In the genomic region with DNA sequence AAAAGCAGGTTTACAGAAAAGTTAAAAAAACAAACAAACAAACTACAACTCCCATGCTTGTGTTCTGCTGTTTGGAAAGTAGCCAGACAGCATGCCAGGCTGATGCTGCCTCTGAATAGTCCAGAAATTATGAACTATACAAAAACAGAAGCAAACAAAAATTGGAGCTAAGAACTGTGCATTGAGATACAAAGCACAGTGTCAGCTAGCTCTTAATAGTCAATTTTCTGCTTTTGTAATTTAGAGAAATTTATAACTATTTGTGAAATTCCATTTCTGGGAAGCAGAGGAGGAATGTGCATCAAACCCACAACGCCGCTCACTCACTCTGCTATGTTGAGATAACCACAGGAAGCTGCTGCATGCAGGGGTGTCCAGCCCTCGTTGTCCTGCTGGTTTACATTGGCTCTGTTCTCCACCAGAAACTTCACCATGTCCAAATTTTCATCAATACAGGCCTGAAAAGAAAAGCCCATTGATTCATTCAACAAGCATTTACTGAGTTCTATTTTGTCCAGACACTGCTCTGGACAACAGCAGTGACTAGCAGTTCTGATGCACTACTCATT, we compare ENCODE assay signal across 17 mouse cellular contexts. TPM values are rescaled to one million over a fixed set of nuclear protein-coding genes. Genes with fewer than 3 reads are reported as not detected.
DNase-seq lines count a peak whose midpoint lies in the region; ATAC-seq and TF ChIP-seq lines count a peak whose summit lies in the region.
"Had no signal": no experiment of that assay in that cellular context is flagged by ENCODE, and none has a peak within 500 bp of the region (broad histone marks: within the 10 kb centered on the region; RNA-seq: fewer than 3 reads in every experiment).

No protein-coding gene starts in this region.

- ATAC-seq in kidney, embryonic 15.5 days (replicated peaks; ENCODE audit: low FRiP score): no peak
- ATAC-seq: forebrain, embryonic 16.5 days; midbrain, embryonic 16.5 days had no signal

- H3K4me1 ChIP-seq in heart, embryonic 10.5 days: peaks cover 22% of the 10 kb centered on the region; the same call in 1 of the 2 replicates
- no peaks in the 10 kb centered on the region for H3K4me1 ChIP-seq in kidney, adult 2 months (ENCODE audit: control insufficient read depth, insufficient read depth, low read length)
- H3K4me1 ChIP-seq in kidney, embryonic 15.5 days: no peaks in the 10 kb centered on the region
- no peaks in the 10 kb centered on the region for H3K4me1 ChIP-seq in lung, adult 2 months (ENCODE audit: control insufficient read depth, insufficient read depth, low read length)
- H3K4me1 ChIP-seq: hindbrain, embryonic 10.5 days had no signal

- WGBS in heart, embryonic 10.5 days: 27% methylated on average over 3 of the region's 3 CpGs
- WGBS in kidney, adult 2 months: 56% methylated on average over 3 of the region's 3 CpGs
- 59% methylated on average over 3 of the region's 3 CpGs for WGBS in kidney, embryonic 15.5 days
- WGBS in lung, adult 2 months: 52% methylated on average over 3 of the region's 3 CpGs

- no peak overlapping the region for H3K4me2 ChIP-seq in kidney, embryonic 15.5 days
- peak overlapping the region; percentile 69 for H3K4me2 ChIP-seq in myocyte (ENCODE audit: low read depth)

- H3K36me3 ChIP-seq in heart, embryonic 10.5 days: no peaks in the 10 kb centered on the region; the same call in 1 of the 2 replicates
- no peaks in the 10 kb centered on the region for H3K36me3 ChIP-seq in kidney, adult 2 months (ENCODE audit: control insufficient read depth, insufficient read depth, low read length)
- H3K36me3 ChIP-seq in kidney, embryonic 15.5 days: no peaks in the 10 kb centered on the region
- no peaks in the 10 kb centered on the region for H3K36me3 ChIP-seq in myocyte (ENCODE audit: control insufficient read depth, insufficient read depth)
- H3K36me3 ChIP-seq: hindbrain, embryonic 10.5 days had no signal

- no peak overlapping the region for H3K4me3 ChIP-seq in heart, embryonic 10.5 days
- no peak overlapping the region for H3K4me3 ChIP-seq in kidney, adult 2 months (ENCODE audit: insufficient read depth, low read depth, low read length)
- no peak overlapping the region for H3K4me3 ChIP-seq in kidney, embryonic 15.5 days (replicated peaks)
- H3K4me3 ChIP-seq in lung, adult 2 months (replicated peaks; ENCODE audit: extremely low read depth, low read depth, low read length): no peak overlapping the region
- H3K4me3 ChIP-seq in myocyte: no peak overlapping the region
- H3K4me3 ChIP-seq: hindbrain, embryonic 10.5 days had no signal

- TF ChIP-seq CTCF in kidney, adult 2 months (conservative IDR thresholded peaks at IDR 0.05; ENCODE audit: insufficient read depth, insufficient read length, low read depth, low read length): no peak
- TF ChIP-seq CTCF in lung, adult 2 months (IDR thresholded peaks at IDR 0.05; ENCODE audit: insufficient read depth, low read length): no peak

- no peaks in the 10 kb centered on the region for H3K27me3 ChIP-seq in heart, embryonic 10.5 days (ENCODE audit: insufficient read depth, poor library complexity, severe bottlenecking)
- no peaks in the 10 kb centered on the region for H3K27me3 ChIP-seq in kidney, adult 2 months (replicated peaks; ENCODE audit: control insufficient read depth, insufficient read depth, low read length)
- H3K27me3 ChIP-seq in kidney, embryonic 15.5 days: no peaks in the 10 kb centered on the region
- no peaks in the 10 kb centered on the region for H3K27me3 ChIP-seq in myocyte (ENCODE audit: control insufficient read depth, insufficient read depth, insufficient read length)

- 0 out of 2 replicates have a peak overlapping the region, but pooled peaks have one; percentile 16 for H3K27ac ChIP-seq in heart, embryonic 10.5 days
- H3K27ac ChIP-seq in kidney, adult 2 months (ENCODE audit: insufficient read depth, low read depth, low read length): no peak overlapping the region
- no peak overlapping the region for H3K27ac ChIP-seq in kidney, embryonic 15.5 days
- H3K27ac ChIP-seq: hindbrain, embryonic 10.5 days had no signal

- H3K9me3 ChIP-seq in heart, embryonic 10.5 days: no peaks in the 10 kb centered on the region
- no peaks in the 10 kb centered on the region for H3K9me3 ChIP-seq in kidney, embryonic 15.5 days (replicated peaks)
- H3K9me3 ChIP-seq: G1E; hindbrain, embryonic 10.5 days had no signal

- TF ChIP-seq POLR2A in kidney, adult 2 months (IDR thresholded peaks at IDR 0.05; ENCODE audit: low read depth, low read length): no peak
- no peak for TF ChIP-seq POLR2A in lung, adult 2 months (IDR thresholded peaks at IDR 0.05; ENCODE audit: borderline replicate concordance, extremely low read depth, low read depth, low read length)
- TF ChIP-seq POLR2A in myocyte (IDR thresholded peaks at IDR 0.05; ENCODE audit: insufficient read length, low read depth): no peak

- no peak overlapping the region for H3K9ac ChIP-seq in kidney, embryonic 15.5 days

- H3ac ChIP-seq in myocyte (ENCODE audit: control insufficient read depth, insufficient read length): no peak overlapping the region

- peaks cover 10% of the 10 kb centered on the region for H3K79me2 ChIP-seq in myocyte (ENCODE audit: control insufficient read depth, insufficient read depth)

- no peak for DNase-seq in heart, embryonic 10.5 days (ENCODE audit: low spot score)
- no peak for DNase-seq in heart, adult 9 months (ENCODE audit: low spot score in 2 of 2)
- DNase-seq in kidney, adult 2 months: peak; percentile 31
- peak; percentile 6 for DNase-seq in lung, postnatal 10 days
- no peak for DNase-seq in lung, adult 2 months
- no peak for DNase-seq in thymus, postnatal 4 days
- DNase-seq: adrenal gland, postnatal 14 days; cerebellum, adult 9-11 months; gastrocnemius, postnatal 14 days; lung, adult 18-20 months; thymus, postnatal 36 days had no signal

TF ChIP-seq in myocyte, 11 proteins besides CTCF, POLR2A, EP300 and RAD21:
- peak in 1 of 3 experiments; percentile 12 for TF ChIP-seq MYOG (IDR thresholded peaks at IDR 0.05; ENCODE audit: control insufficient read depth in 1 of 3, insufficient read depth in 1 of 3, insufficient read length in 2 of 3, low read depth in 2 of 3)
- TF ChIP-seq MYOD1 (IDR thresholded peaks at IDR 0.05; ENCODE audit: control insufficient read depth in 1 of 3, insufficient read length in 2 of 3, low read depth in 2 of 3): no peak
- TF ChIP-seq E2F4 (IDR thresholded peaks at IDR 0.05; ENCODE audit: insufficient read depth): no peak
TF ChIP-seq in myocyte: peak in this region for 1.

RNA-seq across cellular contexts. Expression of a gene that starts 53.6 kb away (rescaled TPM):
- polyA plus RNA-seq in heart, embryonic 10.5 days (2016; fragmentation: Nextera tagmentation; extraction: Ambion mirVana): 15.2 and 24.5 TPM in 2 replicates
- polyA plus RNA-seq in kidney, adult 2 months (2012; rRNA removed): 5.6 and 5.8 TPM in 2 replicates
- 5.2 and 6.7 TPM in 2 replicates for polyA plus RNA-seq in kidney, embryonic 15.5 days (2015; fragmentation: Nextera tagmentation; extraction: Ambion mirVana)
- polyA plus RNA-seq in lung, adult 2 months (2012; rRNA removed): 10.9 and 18.6 TPM in 2 replicates
- polyA plus RNA-seq in myocyte (2012; fragmentation: generic; extraction: Trizol): 4.4 TPM

Comparison
In these comparisons a context has a peak if more than half of its experiments do, and no peak if none do; other contexts are left out.
1. DNase-seq: peak in kidney, adult 2 months (single experiment) and lung, postnatal 10 days (single experiment); none in heart, embryonic 10.5 days (single experiment), heart, adult 9 months (0 of 2), lung, adult 2 months (single experiment) and thymus, postnatal 4 days (single experiment).